Mouse (Mus musculus) brain, embryonic 18.5 days (tissue): ENCODE measurements around the gene Dgkg.

Experiments used
- DNase-seq: peaks from one replicate; pipeline ENCODE4 v3.0.0-alpha.2; 2012; ENCODE audit warnings: low read depth, low spot score

The Dgkg gene

GRCm38 (mm10) chr16:22598741-22599140 is 58.3 kb downstream of the Dgkg start:
- DNase-seq = no peak

DNA sequence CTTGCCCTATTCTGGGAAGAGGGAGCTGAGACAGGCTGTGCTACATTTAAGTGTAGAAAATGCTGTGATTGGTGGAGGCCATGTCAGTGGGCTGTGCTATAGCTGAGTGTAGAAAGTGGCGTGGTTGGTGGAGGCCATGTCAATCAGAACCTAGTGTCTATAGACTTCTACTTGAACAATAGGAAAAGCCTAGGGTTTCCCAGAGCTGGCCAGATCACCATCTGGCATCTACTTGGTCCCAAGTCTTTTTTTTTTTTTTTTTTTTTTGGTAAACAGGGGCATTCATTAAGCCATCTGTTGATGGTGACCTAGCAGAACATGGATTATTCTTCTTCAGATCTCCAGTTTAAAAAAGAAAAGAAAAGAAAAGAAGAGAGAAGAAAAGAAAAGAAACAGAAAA is 60.6 kb downstream of the Dgkg start:
- no peak for DNase-seq

DNA sequence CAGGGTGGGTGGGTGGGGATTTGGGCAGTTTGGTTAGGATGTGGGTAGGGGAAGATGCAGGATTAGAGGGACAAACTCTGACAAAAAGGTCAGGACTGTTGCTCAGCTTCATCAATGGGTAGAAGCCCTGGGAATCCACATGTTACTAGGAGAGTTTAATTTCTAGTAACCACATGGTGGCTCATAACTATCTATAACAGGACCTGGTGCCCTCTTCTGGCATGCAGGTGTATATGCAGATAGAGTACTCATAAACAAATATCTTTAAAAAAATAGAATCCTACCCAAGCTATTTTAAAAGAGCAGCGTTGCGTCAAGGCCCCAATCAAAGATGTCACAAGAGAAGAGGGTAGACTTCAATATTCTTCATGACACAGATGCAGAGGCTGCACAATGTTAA is 63.1 kb downstream of the Dgkg start:
- no peak for DNase-seq

- DNase-seq = no peak
Measured at GRCm38 (mm10) chr16:22589619-22590018, 67.4 kb downstream of the Dgkg start.

GRCm38 (mm10) chr16:22586151-22586836 is 70.7 kb downstream of the Dgkg start:
- no peak for DNase-seq

DNA sequence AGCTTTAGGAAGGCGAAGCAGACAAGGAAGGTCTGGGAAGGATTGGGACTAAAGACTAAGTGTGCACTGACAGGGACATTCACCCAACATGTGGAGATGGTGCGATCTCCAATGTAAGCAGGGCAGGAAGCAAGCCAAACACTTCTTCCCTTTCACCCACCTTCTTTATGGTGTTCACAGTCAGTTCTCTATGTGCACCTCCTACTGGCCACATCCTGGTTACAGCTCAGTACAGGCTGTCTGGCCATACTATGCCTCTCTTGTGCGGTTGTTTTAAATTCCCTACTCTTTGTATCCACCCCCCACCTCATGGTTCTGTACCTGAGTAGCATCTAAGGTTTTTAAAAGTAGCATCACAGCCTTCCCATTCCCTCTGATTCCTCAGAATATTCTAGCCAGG is 71.5 kb downstream of the Dgkg start:
- no peak for DNase-seq

DNA sequence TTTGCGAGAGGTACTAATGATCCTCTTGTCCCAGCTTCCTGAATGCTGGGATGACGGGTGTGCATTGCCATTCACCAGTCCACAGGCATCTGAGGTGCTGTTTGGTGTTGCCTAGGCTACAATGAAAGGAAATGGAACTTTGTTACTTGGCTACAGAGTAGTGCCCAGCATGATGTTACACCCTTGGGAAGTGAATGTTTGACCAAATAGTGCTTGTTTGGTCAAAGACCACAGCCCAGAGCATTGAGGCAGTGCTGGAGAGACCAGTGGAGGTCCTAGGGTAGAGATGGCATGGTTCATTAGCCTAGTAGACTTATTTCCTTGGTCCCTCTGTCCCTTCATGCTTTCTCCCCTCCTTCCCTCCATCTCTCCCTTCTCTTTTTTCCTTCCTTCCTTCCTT is 73.6 kb downstream of the Dgkg start:
- no peak for DNase-seq

DNA sequence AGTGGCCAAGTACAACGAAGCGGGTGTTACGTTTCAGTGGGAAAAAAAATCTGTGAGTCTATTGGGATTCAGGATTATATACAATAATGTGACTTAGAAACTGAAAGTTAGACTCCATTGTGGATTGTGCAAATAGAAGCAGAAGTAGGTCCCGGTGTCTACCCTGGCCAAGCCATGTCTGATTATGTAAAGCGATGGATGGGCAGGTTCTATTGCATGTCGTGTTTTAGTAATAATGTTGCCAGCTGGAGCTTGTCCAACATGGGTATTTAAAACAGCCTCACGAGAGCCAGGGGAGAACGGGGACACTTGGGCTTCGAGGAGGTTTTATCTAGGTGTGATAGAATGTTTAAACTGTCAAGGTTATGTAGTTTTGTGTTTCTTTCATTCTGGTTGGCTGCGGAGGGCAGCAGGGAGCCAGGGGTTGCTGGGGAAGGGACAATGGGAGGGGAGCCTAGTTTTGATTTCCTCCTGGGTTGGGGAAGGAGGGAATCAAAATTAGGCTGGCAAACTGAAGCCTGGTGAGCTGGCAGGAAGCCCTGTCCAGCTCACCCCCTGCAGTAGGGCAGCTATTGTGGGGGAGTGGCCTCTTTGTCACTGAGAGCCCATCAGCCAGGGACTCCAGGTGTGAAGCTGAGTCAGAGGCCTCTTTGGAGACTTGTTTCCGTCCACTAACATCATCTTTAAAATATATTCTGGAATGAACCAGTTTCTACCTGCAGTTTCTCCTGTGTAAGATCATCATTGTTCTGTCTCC is 74.7 kb downstream of the Dgkg start:
- DNase-seq = no peak

- DNase-seq = no peak
Measured at GRCm38 (mm10) chr16:22580103-22580502, 76.9 kb downstream of the Dgkg start.

DNA sequence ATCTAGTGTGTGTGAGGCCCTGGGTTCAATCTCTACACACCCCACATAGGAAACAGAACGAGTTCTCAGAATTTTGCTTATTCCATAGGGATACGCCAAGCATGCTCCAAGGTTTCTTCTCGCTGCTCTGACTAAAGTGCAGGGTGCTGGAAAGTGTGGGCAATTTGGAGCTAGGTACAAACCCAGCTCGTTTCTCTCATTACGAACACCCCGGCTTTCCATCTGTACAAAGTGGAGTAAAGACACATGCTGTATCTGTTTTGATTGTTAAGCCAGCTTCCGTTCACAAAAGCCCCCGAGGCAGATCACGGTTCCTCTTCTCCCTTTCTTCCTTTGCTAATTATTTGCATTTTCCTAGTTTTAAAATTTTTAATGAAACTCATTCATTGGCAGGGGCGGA is 78.1 kb downstream of the Dgkg start:
- DNase-seq = no peak

DNA sequence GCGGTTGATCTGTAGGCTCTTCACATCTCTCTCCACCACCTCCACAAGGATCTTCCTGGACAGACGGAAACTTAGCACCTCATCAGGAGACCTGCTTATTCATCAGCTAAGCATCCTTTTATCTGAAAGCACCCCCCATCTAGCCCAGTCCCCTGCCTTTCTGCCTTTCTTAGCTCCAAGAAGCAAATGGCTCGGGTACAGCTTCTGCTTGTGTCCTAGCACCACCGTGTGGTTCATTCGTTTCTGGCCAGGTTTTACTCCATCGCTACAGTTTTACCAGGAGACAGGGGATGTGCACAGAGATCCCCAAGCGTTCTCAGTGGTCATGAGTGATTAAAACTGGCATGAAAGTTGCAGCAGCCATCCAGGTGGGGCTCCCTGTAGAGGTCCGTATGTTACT is 79.4 kb downstream of the Dgkg start:
- peak; percentile 16 for DNase-seq

DNA sequence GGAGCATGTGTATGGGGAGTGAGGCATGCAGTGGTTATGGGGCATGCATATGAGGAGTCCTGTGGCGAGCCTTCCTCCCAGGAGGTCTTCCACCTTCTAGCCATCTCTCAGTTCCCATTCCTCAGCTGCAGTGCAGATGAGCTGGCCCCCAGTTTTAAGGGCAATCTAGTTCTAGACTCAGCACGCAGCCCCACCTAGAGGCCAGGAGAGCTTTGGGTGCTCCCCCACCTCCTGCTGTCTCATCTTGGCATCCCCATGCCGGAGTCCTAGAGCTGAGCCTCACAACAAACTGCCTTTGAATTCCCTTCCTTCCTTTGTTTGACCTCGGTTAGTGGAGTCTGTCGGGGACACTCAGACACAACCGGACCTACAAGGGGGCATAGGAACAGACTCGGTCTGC is 82.9 kb downstream of the Dgkg start:
- no peak for DNase-seq

- DNase-seq = no peak
Measured at GRCm38 (mm10) chr16:22572641-22573341, 84.2 kb downstream of the Dgkg start.

GRCm38 (mm10) chr16:22564907-22565272 is 92.1 kb downstream of the Dgkg start:
- no peak for DNase-seq

DNA sequence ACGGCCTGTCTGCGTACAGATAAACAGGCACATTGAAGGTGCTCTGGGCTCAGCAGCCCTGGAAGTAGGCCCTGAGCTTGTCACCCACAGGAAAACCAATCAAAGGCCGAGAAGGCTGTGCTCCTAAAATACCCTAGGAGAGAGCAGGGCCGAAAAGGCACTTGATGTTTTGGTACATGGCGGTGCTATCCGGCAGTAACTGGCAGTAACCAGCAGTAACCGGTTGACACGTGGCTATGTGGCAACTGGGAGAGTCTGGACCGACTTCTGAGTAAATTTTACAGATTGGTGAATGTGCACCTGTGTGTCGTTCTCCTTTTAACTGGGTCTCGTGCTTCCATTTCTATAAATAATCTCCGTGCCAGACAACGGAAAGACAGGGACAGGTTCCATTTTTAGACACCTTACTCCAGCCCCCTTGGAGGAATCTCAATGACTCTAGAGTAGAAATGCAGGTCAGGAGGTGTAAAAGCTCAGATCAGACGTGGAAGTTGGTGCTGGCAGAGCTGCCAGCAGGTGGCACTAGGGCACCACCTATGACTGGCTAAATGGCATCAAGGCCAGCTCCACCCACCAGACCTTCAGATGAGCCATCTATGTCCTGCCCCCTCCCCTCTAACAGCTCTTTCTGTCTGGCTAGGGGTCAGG is 92.6 kb downstream of the Dgkg start:
- DNase-seq = no peak

- DNase-seq = no peak
Measured at GRCm38 (mm10) chr16:22563594-22563993, 93.4 kb downstream of the Dgkg start.

GRCm38 (mm10) chr16:22554996-22555395 is 102.0 kb downstream of the Dgkg start:
- no peak for DNase-seq

- no peak for DNase-seq
Measured at GRCm38 (mm10) chr16:22552351-22552750, 104.7 kb downstream of the Dgkg start.

DNA sequence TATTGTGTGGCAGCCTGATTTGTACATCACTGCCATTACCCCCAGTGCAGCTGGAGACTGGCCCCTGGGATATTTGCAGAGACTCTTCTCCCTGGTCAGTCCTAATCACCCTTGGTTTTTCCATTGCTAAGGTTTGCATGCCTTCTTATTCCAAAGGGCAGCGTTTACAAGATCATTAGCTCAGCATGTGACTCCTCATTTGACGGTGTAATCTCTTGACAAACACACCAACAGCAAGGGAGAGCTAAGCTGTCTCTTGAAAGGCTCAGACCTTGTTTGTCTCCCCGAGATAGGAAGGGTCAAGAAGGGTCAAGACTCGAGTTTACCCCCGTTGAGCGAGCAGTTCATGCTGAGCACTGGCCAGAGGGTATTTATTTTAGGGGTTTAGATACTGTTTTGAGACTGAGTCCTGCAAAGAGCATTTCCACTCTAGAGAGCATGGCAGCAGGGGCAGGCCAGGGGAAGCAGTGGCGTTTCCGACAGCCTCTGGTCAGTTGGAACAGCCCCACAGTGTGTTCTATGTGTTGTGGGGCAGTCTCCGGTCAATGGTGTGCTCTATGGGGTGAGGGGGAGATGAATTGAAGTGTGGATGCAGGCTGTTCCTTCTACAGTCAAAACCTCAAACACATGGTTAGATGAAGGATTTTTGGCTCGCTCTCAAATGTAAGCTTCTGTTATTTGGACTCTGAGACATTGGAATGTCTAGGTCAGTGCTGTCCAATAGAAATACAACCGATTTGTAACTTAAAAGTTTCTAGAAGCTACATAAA is 105.6 kb downstream of the Dgkg start:
- no peak for DNase-seq

DNA sequence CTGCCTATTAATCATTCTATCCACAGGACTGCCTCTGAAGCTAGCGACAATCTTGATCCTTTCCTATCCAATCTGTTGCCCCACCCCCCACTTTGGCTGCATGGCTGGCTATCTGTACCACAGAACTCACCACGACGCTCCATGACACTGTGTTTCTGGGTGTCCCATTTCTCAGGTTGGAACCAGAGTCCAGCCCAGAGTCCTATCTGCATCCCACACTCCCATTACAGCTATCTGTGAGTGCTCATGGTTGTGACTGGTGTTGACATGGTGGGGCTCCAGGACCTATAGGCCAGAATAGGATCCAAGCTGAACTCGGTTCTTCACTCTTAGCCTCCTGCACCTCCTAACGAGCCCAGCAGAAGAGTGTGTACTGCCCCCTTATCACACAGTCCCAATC is 107.7 kb downstream of the Dgkg start:
- no peak for DNase-seq
